Mouse (Mus musculus): ENCODE measurements around the gene B4galnt4. TPM values are rescaled to one million over a fixed set of nuclear protein-coding genes. Genes with fewer than 3 reads are reported as not detected.
A peak's percentile ranks its signal among the peaks of the same experiment; 100 is the strongest.

Gene B4galnt4
- polyA plus RNA-seq, 1 experiment from 2014 or later: 40.1 TPM

DNA sequence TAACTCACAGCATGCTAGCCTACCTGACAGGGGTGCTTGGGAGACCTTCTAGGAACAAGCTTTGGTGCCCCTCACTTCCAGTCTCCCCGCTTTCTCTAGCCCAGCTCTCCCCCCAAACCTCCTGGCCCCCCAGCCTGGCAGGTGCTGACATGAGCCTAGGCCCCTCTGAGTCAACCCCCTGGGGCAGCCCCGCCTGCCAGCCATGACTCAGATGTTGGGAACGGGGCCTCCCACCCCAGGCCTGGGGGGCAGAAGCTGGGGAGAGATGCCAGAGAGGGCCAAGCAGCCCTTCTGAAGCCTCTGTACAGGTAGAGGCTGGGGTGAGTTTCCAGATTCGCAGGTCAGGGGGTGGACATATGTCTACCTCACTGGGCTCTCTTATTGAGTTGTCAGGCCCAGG lies 18.0 kb downstream of the B4galnt4 start:
- Histone ChIP-seq H3K4me2 (no peak overlapping the region), H3K36me3 (no peaks in the 10 kb centered on the region), H3K4me3 (replicated peaks) (no peak overlapping the region), H3K9me3 (no peaks in the 10 kb centered on the region), H3K27ac (no peak overlapping the region), H3K9ac (replicated peaks) (no peak overlapping the region), H3K4me1 (replicated peaks) (0 out of 2 replicates have a peak, but pooled peaks cover 10% of the 10 kb centered on the region), H3K27me3 (peaks cover 29% of the 10 kb centered on the region)
- 72% methylated on average over 4 of the region's 4 CpGs for WGBS
- no peak for ATAC-seq (ENCODE audit: insufficient number of reproducible peaks, insufficient read depth, low FRiP score, low TSS enrichment, low read depth)

- Histone ChIP-seq H3K27me3 (peaks cover 29% of the 10 kb centered on the region), H3K27ac (peak overlapping the region; percentile 13), H3K9me3 (no peaks in the 10 kb centered on the region), H3K4me2 (peak overlapping the region; percentile 31), H3K36me3 (no peaks in the 10 kb centered on the region), H3K4me3 (replicated peaks) (peak overlapping the region; percentile 22), H3K4me1 (replicated peaks) (0 out of 2 replicates have a peak, but pooled peaks cover 10% of the 10 kb centered on the region), H3K9ac (replicated peaks) (0 out of 2 replicates have a peak overlapping the region, but pooled peaks have one; percentile 27)
- ATAC-seq (ENCODE audit: insufficient number of reproducible peaks, insufficient read depth, low FRiP score, low TSS enrichment, low read depth): no peak
- 27% methylated on average over 34 of the region's 34 CpGs for WGBS
Observed at GRCm38 (mm10) chr7:141079481-141080449, 18.9 kb downstream of the B4galnt4 start.

DNA sequence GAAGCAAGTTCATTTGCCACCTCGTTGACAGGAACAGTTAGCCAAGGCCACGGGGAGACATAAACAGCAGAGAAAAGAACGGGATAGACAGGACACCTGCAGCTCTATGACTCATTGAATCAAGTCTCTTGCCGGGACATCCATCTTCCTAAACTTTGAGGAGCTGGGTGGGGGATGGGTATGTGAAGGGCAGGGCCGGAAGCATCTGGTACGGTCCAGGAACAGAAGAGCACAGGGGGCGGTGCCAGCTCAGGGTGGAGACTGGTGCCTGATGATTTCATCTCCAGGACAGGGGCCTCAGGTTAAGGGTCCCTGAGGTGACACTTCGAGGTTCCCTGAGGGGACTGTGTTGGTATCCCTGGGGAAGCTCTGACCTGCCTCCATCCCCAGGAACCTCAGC lies 27.0 kb downstream of the B4galnt4 start:
- Histone ChIP-seq H3K36me3 (no peaks in the 10 kb centered on the region), H3K9me3 (no peaks in the 10 kb centered on the region), H3K27ac (no peak overlapping the region), H3K27me3 (peaks cover 59% of the 10 kb centered on the region), H3K4me3 (replicated peaks) (0 out of 2 replicates have a peak overlapping the region, but pooled peaks have one; percentile 16), H3K4me1 (replicated peaks) (peaks cover 16% of the 10 kb centered on the region), H3K4me2 (peak overlapping the region; percentile 43; the same call in 1 of the 2 replicates), H3K9ac (replicated peaks) (no peak overlapping the region)
- 32% methylated on average over 8 of the region's 8 CpGs for WGBS
- no peak for ATAC-seq (ENCODE audit: insufficient number of reproducible peaks, insufficient read depth, low FRiP score, low TSS enrichment, low read depth)

DNA sequence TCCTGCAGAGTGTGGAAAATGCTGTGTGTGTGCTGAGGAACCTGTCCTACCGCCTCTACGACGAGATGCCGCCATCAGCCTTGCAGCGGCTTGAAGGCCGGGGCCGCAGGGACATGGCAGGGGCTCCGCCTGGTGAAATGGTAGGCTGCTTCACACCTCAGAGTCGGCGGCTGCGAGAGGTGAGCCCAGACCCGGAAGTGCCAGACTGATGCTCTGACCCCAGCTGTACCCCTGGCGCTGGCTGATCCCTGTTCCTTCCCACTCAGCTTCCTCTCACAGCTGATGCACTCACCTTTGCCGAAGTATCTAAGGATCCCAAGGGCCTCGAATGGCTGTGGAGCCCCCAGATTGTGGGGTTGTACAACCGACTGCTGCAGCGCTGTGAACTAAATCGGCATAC lies 27.6 kb downstream of the B4galnt4 start:
- Histone ChIP-seq H3K4me3 (replicated peaks) (peak overlapping the region; percentile 16; the same call in 1 of the 2 replicates), H3K9ac (replicated peaks) (0 out of 2 replicates have a peak overlapping the region, but pooled peaks have one; percentile 12), H3K4me2 (peak overlapping the region; percentile 43), H3K36me3 (no peaks in the 10 kb centered on the region), H3K27ac (no peak overlapping the region), H3K9me3 (no peaks in the 10 kb centered on the region), H3K4me1 (replicated peaks) (peaks cover 16% of the 10 kb centered on the region), H3K27me3 (peaks cover 64% of the 10 kb centered on the region)
- 10% methylated on average over 18 of the region's 18 CpGs for WGBS
- ATAC-seq (ENCODE audit: insufficient number of reproducible peaks, insufficient read depth, low FRiP score, low TSS enrichment, low read depth): no peak

GRCm38 (mm10) chr7:141090228-141090627 lies 29.3 kb downstream of the B4galnt4 start:
- Histone ChIP-seq H3K36me3 (no peaks in the 10 kb centered on the region), H3K27me3 (peaks cover 66% of the 10 kb centered on the region), H3K27ac (no peak overlapping the region), H3K4me3 (replicated peaks) (no peak overlapping the region), H3K9ac (replicated peaks) (no peak overlapping the region), H3K9me3 (no peaks in the 10 kb centered on the region), H3K4me2 (no peak overlapping the region), H3K4me1 (replicated peaks) (peaks cover 22% of the 10 kb centered on the region)
- 69% methylated on average over 8 of the region's 8 CpGs for WGBS
- no peak for ATAC-seq (ENCODE audit: insufficient number of reproducible peaks, insufficient read depth, low FRiP score, low TSS enrichment, low read depth)

GRCm38 (mm10) chr7:141092051-141092735 lies 31.3 kb downstream of the B4galnt4 start:
- WGBS: 5% methylated on average over 37 of the region's 37 CpGs

DNA sequence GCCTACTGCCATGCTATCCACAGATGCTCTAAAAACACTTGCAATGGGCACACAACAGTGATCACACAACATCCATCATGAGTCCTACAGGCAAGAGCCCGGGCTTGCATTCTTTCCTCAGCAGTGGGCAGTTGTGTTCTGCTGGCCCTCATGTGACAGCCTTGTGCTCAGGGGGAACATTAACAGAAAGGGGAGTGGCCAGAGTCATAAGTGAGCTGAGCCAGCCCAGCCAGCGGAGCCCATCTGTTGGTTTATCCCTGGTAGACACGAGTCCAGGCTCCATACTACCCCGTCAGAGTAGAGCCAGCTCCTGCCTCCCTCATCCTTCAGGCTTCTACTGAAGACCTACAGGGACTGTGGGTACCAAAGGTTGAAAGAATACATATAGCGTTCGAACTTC lies 33.0 kb downstream of the B4galnt4 start:
- H3K4me1 ChIP-seq (replicated peaks): peaks cover 9% of the 10 kb centered on the region; the same call in 1 of the 2 replicates
- peaks cover 68% of the 10 kb centered on the region for H3K27me3 ChIP-seq
- ATAC-seq (ENCODE audit: insufficient number of reproducible peaks, insufficient read depth, low FRiP score, low TSS enrichment, low read depth): no peak
- H3K4me2 ChIP-seq: no peak overlapping the region
- 82% methylated on average over 6 of the region's 6 CpGs for WGBS
- no peak overlapping the region for H3K27ac ChIP-seq
- H3K9me3 ChIP-seq: no peaks in the 10 kb centered on the region
- no peaks in the 10 kb centered on the region for H3K36me3 ChIP-seq
- no peak overlapping the region for H3K4me3 ChIP-seq (replicated peaks)
- no peak overlapping the region for H3K9ac ChIP-seq (replicated peaks)

More at GRCm38 (mm10) chr7:141092051-141092735, 31.3 kb downstream of the B4galnt4 start:
- Histone ChIP-seq H3K9me3 (no peaks in the 10 kb centered on the region), H3K4me2 (peak overlapping the region; percentile 44), H3K27ac (no peak overlapping the region), H3K9ac (replicated peaks) (no peak overlapping the region), H3K4me3 (replicated peaks) (peak overlapping the region; percentile 9), H3K36me3 (no peaks in the 10 kb centered on the region), H3K4me1 (replicated peaks) (peaks cover 22% of the 10 kb centered on the region), H3K27me3 (peaks cover 68% of the 10 kb centered on the region)
- ATAC-seq (ENCODE audit: insufficient number of reproducible peaks, insufficient read depth, low FRiP score, low TSS enrichment, low read depth): peak; percentile 75

DNA sequence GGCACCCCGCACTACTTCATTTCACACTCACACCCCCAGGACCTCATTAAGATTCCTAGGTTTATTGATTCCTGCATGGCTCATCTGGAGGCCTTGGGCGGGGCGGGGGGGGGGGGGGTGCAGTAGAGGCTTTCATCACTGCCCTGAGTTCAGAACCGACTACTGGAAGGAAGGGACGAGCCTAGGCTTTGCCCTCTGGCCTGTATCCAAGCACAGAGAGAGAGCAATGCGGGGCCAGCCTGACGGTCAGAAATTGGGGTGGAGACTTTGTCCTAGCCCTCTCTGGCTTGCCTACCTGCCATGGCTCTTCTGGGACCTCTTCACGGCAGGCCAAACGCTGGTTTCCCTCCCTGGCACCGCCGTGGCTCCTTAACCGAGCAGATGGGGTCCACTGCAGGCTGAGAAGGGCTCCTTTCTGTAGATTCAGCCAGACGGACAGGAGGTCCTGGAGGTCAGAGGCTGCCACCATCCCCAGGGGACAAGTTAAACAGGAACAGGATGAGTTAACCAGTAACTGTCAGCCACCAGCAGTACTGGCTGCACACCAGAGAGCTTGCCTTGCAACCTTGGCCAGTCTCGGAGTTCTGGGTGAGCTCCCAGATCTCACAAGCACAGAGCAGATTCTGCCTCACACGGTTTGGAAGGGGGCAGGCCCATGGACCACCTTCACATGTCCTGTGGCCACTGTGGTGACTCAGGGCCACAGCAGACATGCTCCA lies 33.7 kb downstream of the B4galnt4 start:
- Histone ChIP-seq H3K4me2 (no peak overlapping the region), H3K9me3 (no peaks in the 10 kb centered on the region), H3K9ac (replicated peaks) (no peak overlapping the region), H3K4me1 (replicated peaks) (peaks cover 13% of the 10 kb centered on the region; the same call in 1 of the 2 replicates), H3K4me3 (replicated peaks) (no peak overlapping the region), H3K36me3 (no peaks in the 10 kb centered on the region), H3K27me3 (peaks cover 68% of the 10 kb centered on the region), H3K27ac (no peak overlapping the region)
- ATAC-seq (ENCODE audit: insufficient number of reproducible peaks, insufficient read depth, low FRiP score, low TSS enrichment, low read depth): no peak
- 57% methylated on average over 15 of the region's 15 CpGs for WGBS

DNA sequence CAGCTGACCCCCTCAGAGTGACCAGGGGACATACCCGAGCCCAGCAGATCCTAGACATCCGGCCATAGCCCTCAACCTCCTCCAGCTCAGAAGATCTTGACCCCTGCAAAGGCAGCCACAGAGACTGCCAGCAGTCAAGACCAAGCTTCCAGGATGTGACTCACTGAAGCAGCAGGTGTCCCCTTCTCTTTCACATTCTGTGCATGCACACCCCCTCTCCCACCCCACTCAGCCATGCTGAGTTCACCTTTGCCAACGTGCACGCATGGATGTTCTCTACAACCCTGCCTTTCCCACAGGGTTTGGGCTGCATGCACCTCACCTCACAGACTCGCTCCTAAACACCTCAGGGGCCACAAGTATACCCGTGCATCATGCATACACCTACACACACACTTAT lies 35.1 kb downstream of the B4galnt4 start:
- Histone ChIP-seq H3K27me3 (peaks cover 69% of the 10 kb centered on the region), H3K4me1 (replicated peaks) (peaks cover 21% of the 10 kb centered on the region; the same call in 1 of the 2 replicates), H3K36me3 (no peaks in the 10 kb centered on the region), H3K4me2 (no peak overlapping the region), H3K9me3 (no peaks in the 10 kb centered on the region), H3K27ac (no peak overlapping the region), H3K4me3 (replicated peaks) (no peak overlapping the region), H3K9ac (replicated peaks) (no peak overlapping the region)
- ATAC-seq (ENCODE audit: insufficient number of reproducible peaks, insufficient read depth, low FRiP score, low TSS enrichment, low read depth): no peak
- WGBS: 88% methylated on average over 6 of the region's 6 CpGs

- Histone ChIP-seq H3K27ac (no peak overlapping the region), H3K9ac (replicated peaks) (no peak overlapping the region), H3K36me3 (no peaks in the 10 kb centered on the region), H3K4me3 (replicated peaks) (no peak overlapping the region), H3K27me3 (peaks cover 69% of the 10 kb centered on the region), H3K4me2 (no peak overlapping the region), H3K4me1 (replicated peaks) (peaks cover 21% of the 10 kb centered on the region; the same call in 1 of the 2 replicates), H3K9me3 (no peaks in the 10 kb centered on the region)
- WGBS: 48% methylated on average over 6 of the region's 6 CpGs
- no peak for ATAC-seq (ENCODE audit: insufficient number of reproducible peaks, insufficient read depth, low FRiP score, low TSS enrichment, low read depth)
Observed at GRCm38 (mm10) chr7:141096649-141097056, 35.7 kb downstream of the B4galnt4 start.

Data from limb, embryonic 12.5 days (tissue).